Mouse (Mus musculus): ENCODE results near the gene Pard6b.

DNA sequence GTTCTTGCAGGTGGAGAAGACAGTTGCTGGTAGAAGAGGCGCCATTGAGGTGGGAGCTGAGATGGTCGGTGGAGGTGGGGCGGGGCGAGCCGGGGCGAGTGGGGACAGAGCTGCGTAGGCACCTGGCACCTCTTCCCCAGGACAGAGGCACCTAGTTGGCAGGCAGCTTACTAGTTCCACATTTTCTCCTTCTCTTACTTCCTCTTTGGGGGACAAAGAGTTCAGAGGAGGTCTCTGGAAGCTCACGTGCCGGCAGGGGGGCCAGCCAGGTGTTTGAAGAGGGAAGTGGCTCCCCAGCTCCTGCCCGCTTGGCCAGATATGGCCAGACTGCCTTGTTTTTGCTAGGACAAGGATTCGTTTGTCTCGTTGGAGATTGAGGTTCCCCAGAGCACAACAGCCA is 38.3 kb downstream of the Pard6b start:
- TF ChIP-seq CTCF (IDR thresholded peaks at IDR 0.05; ENCODE audit: low read depth, low read length) = no peak
- no peak for TF ChIP-seq POLR2A (IDR thresholded peaks at IDR 0.05; ENCODE audit: borderline replicate concordance, low read depth, low read length)
